9 mouse cellular contexts compared by ENCODE assay signal in genomic region chr9:48761175-48761556, GRCm38 (mm10).
DNase-seq lines count a peak whose midpoint lies in the region; ATAC-seq lines count a peak whose summit lies in the region.
"Had no signal": no experiment of that assay in that cellular context is flagged by ENCODE, and none has a peak within 500 bp of the region (broad histone marks: within the 10 kb centered on the region; RNA-seq: fewer than 3 reads in every experiment).

No protein-coding gene starts in this region.

- no peak for ATAC-seq in hindbrain, embryonic 12.5 days (ENCODE audit: low FRiP score)
- no peak for ATAC-seq in hindbrain, embryonic 13.5 days (ENCODE audit: low FRiP score)
- no peak for ATAC-seq in midbrain, embryonic 13.5 days
- ATAC-seq in midbrain, embryonic 15.5 days (replicated peaks), result no peak
- no peak for ATAC-seq in limb, embryonic 15.5 days (ENCODE audit: insufficient number of reproducible peaks, low FRiP score, low TSS enrichment, low read depth)

- H3K4me3 ChIP-seq in hindbrain, embryonic 12.5 days, result no peak overlapping the region
- H3K4me3 ChIP-seq in hindbrain, embryonic 13.5 days, result no peak overlapping the region
- no peak overlapping the region for H3K4me3 ChIP-seq in midbrain, embryonic 13.5 days (replicated peaks)
- no peak overlapping the region for H3K4me3 ChIP-seq in midbrain, embryonic 15.5 days
- H3K4me3 ChIP-seq in limb, embryonic 15.5 days, result no peak overlapping the region
- H3K4me3 ChIP-seq: myocyte had no signal

- H3K27ac ChIP-seq in hindbrain, embryonic 12.5 days, result peak overlapping the region; percentile 24; the same call in 1 of the 2 replicates
- no peak overlapping the region; the same call in 1 of the 2 replicates for H3K27ac ChIP-seq in hindbrain, embryonic 13.5 days
- H3K27ac ChIP-seq in midbrain, embryonic 13.5 days, result peak overlapping the region; percentile 64
- H3K27ac ChIP-seq in midbrain, embryonic 15.5 days, result no peak overlapping the region
- peak overlapping the region; percentile 64; the same call in 1 of the 2 replicates for H3K27ac ChIP-seq in limb, embryonic 15.5 days

- H3K9ac ChIP-seq in hindbrain, embryonic 12.5 days, result no peak overlapping the region
- H3K9ac ChIP-seq in hindbrain, embryonic 13.5 days, result no peak overlapping the region
- H3K9ac ChIP-seq in midbrain, embryonic 13.5 days (replicated peaks), result no peak overlapping the region
- no peak overlapping the region for H3K9ac ChIP-seq in midbrain, embryonic 15.5 days
- no peak overlapping the region for H3K9ac ChIP-seq in limb, embryonic 15.5 days

- no peak overlapping the region for H3K4me2 ChIP-seq in hindbrain, embryonic 12.5 days (replicated peaks)
- H3K4me2 ChIP-seq in hindbrain, embryonic 13.5 days, result no peak overlapping the region
- H3K4me2 ChIP-seq in midbrain, embryonic 13.5 days (replicated peaks), result no peak overlapping the region
- no peak overlapping the region for H3K4me2 ChIP-seq in midbrain, embryonic 15.5 days
- H3K4me2 ChIP-seq in limb, embryonic 15.5 days, result no peak overlapping the region

- no peaks in the 10 kb centered on the region for H3K9me3 ChIP-seq in hindbrain, embryonic 12.5 days (replicated peaks)
- H3K9me3 ChIP-seq in hindbrain, embryonic 13.5 days, result no peaks in the 10 kb centered on the region
- H3K9me3 ChIP-seq in midbrain, embryonic 13.5 days, result no peaks in the 10 kb centered on the region
- H3K9me3 ChIP-seq in midbrain, embryonic 15.5 days, result no peaks in the 10 kb centered on the region
- no peaks in the 10 kb centered on the region for H3K9me3 ChIP-seq in limb, embryonic 15.5 days

- H3K4me1 ChIP-seq in hindbrain, embryonic 12.5 days, result peaks cover 41% of the 10 kb centered on the region
- peaks cover 49% of the 10 kb centered on the region for H3K4me1 ChIP-seq in hindbrain, embryonic 13.5 days (replicated peaks)
- H3K4me1 ChIP-seq in midbrain, embryonic 13.5 days (replicated peaks), result peaks cover 43% of the 10 kb centered on the region
- peaks cover 19% of the 10 kb centered on the region for H3K4me1 ChIP-seq in midbrain, embryonic 15.5 days
- H3K4me1 ChIP-seq in limb, embryonic 15.5 days, result peaks cover 59% of the 10 kb centered on the region

- 81% methylated on average over 8 of the region's 8 CpGs for WGBS in hindbrain, embryonic 12.5 days
- 73% methylated on average over 8 of the region's 8 CpGs for WGBS in hindbrain, embryonic 13.5 days
- WGBS in midbrain, embryonic 13.5 days, result 83% methylated on average over 8 of the region's 8 CpGs
- 86% methylated on average over 8 of the region's 8 CpGs for WGBS in midbrain, embryonic 15.5 days
- 53% methylated on average over 8 of the region's 8 CpGs for WGBS in limb, embryonic 15.5 days

- peak; percentile 75 to 87 for DNase-seq in adrenal gland, adult (ENCODE audit: inconsistent age in 2 of 2, low spot score in 1 of 2)
- no peak for DNase-seq in adrenal gland, postnatal 4 days (ENCODE audit: low spot score in 2 of 2)
- no peak for DNase-seq in spleen, postnatal 36 days (ENCODE audit: low spot score in 2 of 2)

- no peaks in the 10 kb centered on the region for H3K36me3 ChIP-seq in hindbrain, embryonic 12.5 days
- H3K36me3 ChIP-seq in hindbrain, embryonic 13.5 days, result no peaks in the 10 kb centered on the region
- H3K36me3 ChIP-seq in midbrain, embryonic 13.5 days, result no peaks in the 10 kb centered on the region
- no peaks in the 10 kb centered on the region for H3K36me3 ChIP-seq in midbrain, embryonic 15.5 days (replicated peaks)
- no peaks in the 10 kb centered on the region for H3K36me3 ChIP-seq in limb, embryonic 15.5 days

- no peaks in the 10 kb centered on the region for H3K27me3 ChIP-seq in hindbrain, embryonic 12.5 days
- no peaks in the 10 kb centered on the region for H3K27me3 ChIP-seq in hindbrain, embryonic 13.5 days
- H3K27me3 ChIP-seq in midbrain, embryonic 13.5 days, result no peaks in the 10 kb centered on the region
- no peaks in the 10 kb centered on the region for H3K27me3 ChIP-seq in midbrain, embryonic 15.5 days (replicated peaks)
- peaks cover 24% of the 10 kb centered on the region for H3K27me3 ChIP-seq in limb, embryonic 15.5 days

Comparison
In these comparisons a context has a peak if more than half of its experiments do, and no peak if none do; other contexts are left out.
1. DNase-seq: peak in adrenal gland, adult (2 of 2); none in adrenal gland, postnatal 4 days (0 of 2) and spleen, postnatal 36 days (0 of 2).
2. H3K27ac ChIP-seq: peak in hindbrain, embryonic 12.5 days (single experiment), midbrain, embryonic 13.5 days (single experiment) and limb, embryonic 15.5 days (single experiment); none in hindbrain, embryonic 13.5 days (single experiment) and midbrain, embryonic 15.5 days (single experiment).